Mouse (Mus musculus): ENCODE data around the gene Brat1. TPM values are rescaled to one million over a fixed set of nuclear protein-coding genes. Genes with fewer than 3 reads are reported as not detected.
A peak's percentile ranks its signal among the peaks of the same experiment; 100 is the strongest.

The Brat1 gene
- polyA plus RNA-seq, 1 experiment from 2014 or later: 22.0 TPM

- H3K4me1 ChIP-seq: peaks cover 32% of the 10 kb centered on the region
Measured at GRCm38 (mm10) chr5:140702618-140703175, 2.1 kb upstream of the Brat1 start.

GRCm38 (mm10) chr5:140703480-140704377 lies 1.1 kb upstream of the Brat1 start:
- Histone ChIP-seq H3K4me3 (peak overlapping the region; percentile 61), H3K9me3 (no peaks in the 10 kb centered on the region), H3K4me2 (peak overlapping the region; percentile 48), H3K9ac (no peak overlapping the region), H3K27me3 (no peaks in the 10 kb centered on the region), H3K4me1 (peaks cover 32% of the 10 kb centered on the region), H3K36me3 (peaks cover 22% of the 10 kb centered on the region), H3K27ac (peak overlapping the region; percentile 93)
- no peak for ATAC-seq (ENCODE audit: insufficient number of reproducible peaks, insufficient read depth, low FRiP score, low TSS enrichment, low read depth)
- 47% methylated on average over 17 of the region's 17 CpGs for whole genome bisulfite sequencing

More at GRCm38 (mm10) chr5:140702618-140703175, 2.1 kb upstream of the Brat1 start:
- Histone ChIP-seq H3K4me2 (peak overlapping the region; percentile 78), H3K36me3 (peaks cover 21% of the 10 kb centered on the region), H3K4me3 (peak overlapping the region; percentile 78), H3K27ac (peak overlapping the region; percentile 92), H3K9me3 (no peaks in the 10 kb centered on the region), H3K27me3 (no peaks in the 10 kb centered on the region), H3K9ac (peak overlapping the region; percentile 90)
- WGBS: 71% methylated on average over 19 of the region's 19 CpGs
- ATAC-seq (ENCODE audit: insufficient number of reproducible peaks, insufficient read depth, low FRiP score, low TSS enrichment, low read depth): no peak

- no peaks in the 10 kb centered on the region for H3K27me3 ChIP-seq
- H3K36me3 ChIP-seq: peaks cover 31% of the 10 kb centered on the region
- H3K4me1 ChIP-seq: peaks cover 28% of the 10 kb centered on the region
- WGBS: 54% methylated on average over 7 of the region's 7 CpGs
- H3K27ac ChIP-seq: peak overlapping the region; percentile 78
- no peak for ATAC-seq (ENCODE audit: insufficient number of reproducible peaks, insufficient read depth, low FRiP score, low TSS enrichment, low read depth)
- H3K4me3 ChIP-seq: peak overlapping the region; percentile 61
- H3K9ac ChIP-seq: peak overlapping the region; percentile 83
- H3K9me3 ChIP-seq: no peaks in the 10 kb centered on the region
- peak overlapping the region; percentile 85 for H3K4me2 ChIP-seq
Measured at GRCm38 (mm10) chr5:140705501-140706171, 825 bp downstream of the Brat1 start.

- Histone ChIP-seq H3K9me3 (no peaks in the 10 kb centered on the region), H3K4me1 (peaks cover 8% of the 10 kb centered on the region), H3K9ac (no peak overlapping the region), H3K36me3 (peaks cover 78% of the 10 kb centered on the region), H3K4me3 (no peak overlapping the region), H3K27me3 (no peaks in the 10 kb centered on the region), H3K4me2 (no peak overlapping the region), H3K27ac (no peak overlapping the region)
- WGBS: 90% methylated on average over 6 of the region's 6 CpGs
- no peak for ATAC-seq (ENCODE audit: insufficient number of reproducible peaks, insufficient read depth, low FRiP score, low TSS enrichment, low read depth)
Measured at GRCm38 (mm10) chr5:140710315-140710714, 5.5 kb downstream of the Brat1 start.

GRCm38 (mm10) chr5:140711040-140711439 lies 6.2 kb downstream of the Brat1 start:
- WGBS: 85% methylated on average over 5 of the region's 5 CpGs
- Histone ChIP-seq H3K36me3 (peaks cover 85% of the 10 kb centered on the region), H3K4me2 (no peak overlapping the region), H3K4me3 (no peak overlapping the region), H3K9ac (no peak overlapping the region), H3K27me3 (no peaks in the 10 kb centered on the region), H3K27ac (no peak overlapping the region), H3K4me1 (peaks cover under 1% of the 10 kb centered on the region), H3K9me3 (no peaks in the 10 kb centered on the region)
- ATAC-seq (ENCODE audit: insufficient number of reproducible peaks, insufficient read depth, low FRiP score, low TSS enrichment, low read depth): no peak

GRCm38 (mm10) chr5:140720773-140721172 lies 16.0 kb downstream of the Brat1 start:
- Histone ChIP-seq H3K27ac (no peak overlapping the region), H3K36me3 (peaks cover 45% of the 10 kb centered on the region), H3K4me1 (no peaks in the 10 kb centered on the region), H3K27me3 (no peaks in the 10 kb centered on the region), H3K9ac (no peak overlapping the region), H3K9me3 (no peaks in the 10 kb centered on the region), H3K4me2 (no peak overlapping the region), H3K4me3 (no peak overlapping the region)
- ATAC-seq (ENCODE audit: insufficient number of reproducible peaks, insufficient read depth, low FRiP score, low TSS enrichment, low read depth): no peak
- 67% methylated on average over 7 of the region's 7 CpGs for WGBS

- WGBS: 75% methylated on average over 3 of the region's 3 CpGs
- ATAC-seq (ENCODE audit: insufficient number of reproducible peaks, insufficient read depth, low FRiP score, low TSS enrichment, low read depth): no peak
- H3K27me3 ChIP-seq: no peaks in the 10 kb centered on the region
- no peak overlapping the region for H3K4me2 ChIP-seq
- H3K27ac ChIP-seq: no peak overlapping the region
- H3K9me3 ChIP-seq: no peaks in the 10 kb centered on the region
- peaks cover 31% of the 10 kb centered on the region for H3K36me3 ChIP-seq
- no peaks in the 10 kb centered on the region for H3K4me1 ChIP-seq
- no peak overlapping the region for H3K9ac ChIP-seq
- no peak overlapping the region for H3K4me3 ChIP-seq
Measured at GRCm38 (mm10) chr5:140722121-140722520, 17.3 kb downstream of the Brat1 start.

- Histone ChIP-seq H3K36me3 (peaks cover 14% of the 10 kb centered on the region), H3K9me3 (no peaks in the 10 kb centered on the region), H3K4me2 (no peak within 1 kb of the TSS), H3K4me1 (no peaks in the 10 kb centered on the region), H3K4me3 (no peak within 1 kb of the TSS), H3K27me3 (no peaks in the 10 kb centered on the region), H3K9ac (no peak within 1 kb of the TSS), H3K27ac (no peak within 1 kb of the TSS)
- WGBS: 79% methylated on average over 13 of the region's 13 CpGs
- ATAC-seq (ENCODE audit: insufficient number of reproducible peaks, insufficient read depth, low FRiP score, low TSS enrichment, low read depth): no peak
Measured at GRCm38 (mm10) chr5:140723822-140724221, 19.0 kb downstream of the Brat1 start, which contains the start of gene Amz1. Gene Amz1, plus strand, starts transcription at chr5:140724127.

- Histone ChIP-seq H3K27me3 (no peaks in the 10 kb centered on the region), H3K4me2 (no peak overlapping the region), H3K4me3 (no peak overlapping the region), H3K27ac (no peak overlapping the region), H3K9ac (no peak overlapping the region), H3K9me3 (no peaks in the 10 kb centered on the region), H3K36me3 (no peaks in the 10 kb centered on the region), H3K4me1 (no peaks in the 10 kb centered on the region)
- 84% methylated on average over 7 of the region's 7 CpGs for WGBS
- no peak for ATAC-seq (ENCODE audit: insufficient number of reproducible peaks, insufficient read depth, low FRiP score, low TSS enrichment, low read depth)
Measured at GRCm38 (mm10) chr5:140726062-140726839, 21.4 kb downstream of the Brat1 start.

- H3K27ac ChIP-seq: no peak overlapping the region
- no peak overlapping the region for H3K4me3 ChIP-seq
- H3K27me3 ChIP-seq: no peaks in the 10 kb centered on the region
- WGBS: 81% methylated on average over 17 of the region's 17 CpGs
- no peak overlapping the region for H3K4me2 ChIP-seq
- no peaks in the 10 kb centered on the region for H3K4me1 ChIP-seq
- H3K36me3 ChIP-seq: no peaks in the 10 kb centered on the region
- H3K9me3 ChIP-seq: no peaks in the 10 kb centered on the region
- no peak for ATAC-seq (ENCODE audit: insufficient number of reproducible peaks, insufficient read depth, low FRiP score, low TSS enrichment, low read depth)
- H3K9ac ChIP-seq: no peak overlapping the region
Measured at GRCm38 (mm10) chr5:140726946-140727740, 22.3 kb downstream of the Brat1 start.

Measured in embryonic facial prominence, embryonic 13.5 days (tissue).